23 mouse cellular contexts compared by ENCODE assay signal in genomic region chr8:94841183-94841582, GRCm38 (mm10). TPM values are rescaled to one million over a fixed set of nuclear protein-coding genes. Genes with fewer than 3 reads are reported as not detected.
DNase-seq lines count a peak whose midpoint lies in the region; ATAC-seq and TF ChIP-seq lines count a peak whose summit lies in the region.
"Had no signal": no experiment of that assay in that cellular context is flagged by ENCODE, and none has a peak within 500 bp of the region (broad histone marks: within the 10 kb centered on the region; RNA-seq: fewer than 3 reads in every experiment).

No protein-coding gene starts in this region.

- no peak overlapping the region for H3K4me2 ChIP-seq in midbrain, postnatal 0 days (ENCODE audit: low read depth, low read length, poor library complexity, severe bottlenecking)
- H3K4me2 ChIP-seq in midbrain, embryonic 13.5 days (replicated peaks), result no peak overlapping the region
- H3K4me2 ChIP-seq: forebrain, embryonic 13.5 days; heart, embryonic 11.5 days; hindbrain, embryonic 15.5 days had no signal

- H3K36me3 ChIP-seq in heart, adult 2 months (ENCODE audit: control insufficient read depth, insufficient read depth, low read length), result peaks cover 2% of the 10 kb centered on the region
- peaks cover 20% of the 10 kb centered on the region for H3K36me3 ChIP-seq in midbrain, postnatal 0 days (ENCODE audit: insufficient read depth, low read length)
- H3K36me3 ChIP-seq in midbrain, embryonic 13.5 days, result peaks cover 25% of the 10 kb centered on the region

- TF ChIP-seq EP300 in heart, adult 2 months (IDR thresholded peaks at IDR 0.05; ENCODE audit: insufficient read depth, low read depth, low read length), result no peak

- no peak overlapping the region for H3K4me3 ChIP-seq in heart, adult 2 months
- H3K4me3 ChIP-seq in layer of hippocampus, adult 2 months, result no peak overlapping the region
- H3K4me3 ChIP-seq in midbrain, postnatal 0 days (ENCODE audit: low read depth, low read length), result no peak overlapping the region
- H3K4me3 ChIP-seq in midbrain, embryonic 13.5 days (replicated peaks), result no peak overlapping the region
- H3K4me3 ChIP-seq: embryonic facial prominence, embryonic 10.5 days; forebrain, embryonic 13.5 days; hindbrain, embryonic 10.5 days; hindbrain, embryonic 15.5 days had no signal

- intact Hi-C loops in heart, adult 2 months (cut with DNase I), result no loop called here

- H3K4me1 ChIP-seq in heart, adult 2 months (ENCODE audit: control insufficient read depth, insufficient read depth, low read length), result peaks cover 2% of the 10 kb centered on the region
- H3K4me1 ChIP-seq in midbrain, postnatal 0 days (ENCODE audit: insufficient read depth, low read length), result peaks cover 6% of the 10 kb centered on the region; the same call in 1 of the 2 replicates
- H3K4me1 ChIP-seq in midbrain, embryonic 13.5 days (replicated peaks), result peaks cover 19% of the 10 kb centered on the region

- H3K79me2 ChIP-seq in heart, adult 2 months (replicated peaks; ENCODE audit: control insufficient read depth, insufficient read depth, low read length), result peaks cover 4% of the 10 kb centered on the region

- no peak overlapping the region for H3K9ac ChIP-seq in heart, adult 2 months (ENCODE audit: low read depth, low read length)
- no peak overlapping the region for H3K9ac ChIP-seq in midbrain, postnatal 0 days (replicated peaks; ENCODE audit: low read length, poor library complexity, severe bottlenecking)
- H3K9ac ChIP-seq in midbrain, embryonic 13.5 days (replicated peaks), result no peak overlapping the region
- H3K9ac ChIP-seq: forebrain, embryonic 13.5 days; hindbrain, embryonic 15.5 days had no signal

- no peaks in the 10 kb centered on the region for H3K9me3 ChIP-seq in midbrain, postnatal 0 days (ENCODE audit: low read length)
- no peaks in the 10 kb centered on the region for H3K9me3 ChIP-seq in midbrain, embryonic 13.5 days
- H3K9me3 ChIP-seq: embryonic facial prominence, embryonic 10.5 days; forebrain, embryonic 13.5 days; G1E; hindbrain, embryonic 10.5 days; hindbrain, embryonic 15.5 days had no signal

- DNase-seq in heart, adult 2 months, result no peak
- no peak for DNase-seq in heart, adult 8-10 months (ENCODE audit: low spot score)
- no peak for DNase-seq in layer of hippocampus, adult 2 months (ENCODE audit: low spot score in 2 of 2)
- no peak for DNase-seq in layer of hippocampus, adult 9-10 months (ENCODE audit: low spot score)
- DNase-seq in midbrain, postnatal 0 days (ENCODE audit: low spot score), result no peak
- no peak for DNase-seq in testis, postnatal 10 days (ENCODE audit: low spot score)
- DNase-seq: adrenal gland, adult 8-10 months; adrenal gland, postnatal 36 days; B cell, adult 2 months; cerebellum, adult 2 months; cerebellum, postnatal 10 days; gastrocnemius, postnatal 14 days had no signal

- TF ChIP-seq POLR2A in heart, adult 2 months (IDR thresholded peaks at IDR 0.05; ENCODE audit: insufficient read depth, low read depth, low read length), result no peak

- TF ChIP-seq CTCF in heart, adult 2 months (IDR thresholded peaks at IDR 0.05), result peak; percentile 40
- peak; percentile 63 for TF ChIP-seq CTCF in layer of hippocampus, adult 2 months (conservative IDR thresholded peaks at IDR 0.05)
- TF ChIP-seq CTCF in midbrain, postnatal 0 days (IDR thresholded peaks at IDR 0.05), result peak; percentile 32; the same call in 1 of the 2 replicates

- 51% methylated on average over 2 of the region's 2 CpGs for WGBS in heart, adult 2 months
- 57% methylated on average over 2 of the region's 2 CpGs for WGBS in midbrain, postnatal 0 days
- 53% methylated on average over 2 of the region's 2 CpGs for WGBS in midbrain, embryonic 13.5 days

- no peaks in the 10 kb centered on the region for H3K27me3 ChIP-seq in heart, adult 2 months (ENCODE audit: control insufficient read depth, insufficient read depth, low read length)
- no peaks in the 10 kb centered on the region for H3K27me3 ChIP-seq in midbrain, postnatal 0 days (ENCODE audit: insufficient read depth, low read length)
- no peaks in the 10 kb centered on the region for H3K27me3 ChIP-seq in midbrain, embryonic 13.5 days
- H3K27me3 ChIP-seq: forebrain, embryonic 13.5 days; hindbrain, embryonic 15.5 days had no signal

- no peak for ATAC-seq in midbrain, postnatal 0 days (ENCODE audit: low FRiP score)
- no peak for ATAC-seq in midbrain, embryonic 13.5 days
- ATAC-seq: CD4-positive, CD25-positive, alpha-beta regulatory T cell, adult 4 months; forebrain, embryonic 13.5 days; inflammation-experienced regulatory T-cells, adult 6 months had no signal

- no peak overlapping the region for H3K27ac ChIP-seq in heart, adult 2 months
- H3K27ac ChIP-seq in layer of hippocampus, adult 2 months, result no peak overlapping the region
- no peak overlapping the region for H3K27ac ChIP-seq in midbrain, postnatal 0 days (ENCODE audit: low read depth, low read length)
- H3K27ac ChIP-seq in midbrain, embryonic 13.5 days, result no peak overlapping the region
- H3K27ac ChIP-seq: embryonic facial prominence, embryonic 10.5 days; forebrain, embryonic 13.5 days; hindbrain, embryonic 10.5 days; hindbrain, embryonic 15.5 days had no signal

RNA-seq across cellular contexts. Expression of gene Ciapin1, which starts 3.0 kb away (rescaled TPM):
- total RNA-seq in heart, adult 2 months (2021), result 10 to 100 TPM; 81.9 to 98.6 TPM
- polyA plus RNA-seq in heart, adult 2 months (2012; rRNA removed), result 57.2 TPM in 2 replicates
- 10 to 100 TPM; 72.2 to 85.6 (median 78.5) TPM for total RNA-seq in heart, adult 8-10 months (2022)
- 10 to 100 TPM; 60.9 to 67.2 TPM for total RNA-seq in layer of hippocampus, adult 2 months (2021)
- 60.6 and 62.7 TPM in 2 replicates for total RNA-seq in midbrain, postnatal 0 days (2014; rRNA removed)
- polyA plus RNA-seq in midbrain, postnatal 0 days (2015; fragmentation: Nextera tagmentation; extraction: Ambion mirVana), result 162 and 164 TPM in 2 replicates
- 202 and 203 TPM in 2 replicates for polyA plus RNA-seq in midbrain, embryonic 13.5 days (2015; fragmentation: Nextera tagmentation; extraction: Ambion mirVana)

RNA-seq across cellular contexts. Expression of gene Coq9, which starts 3.1 kb away (rescaled TPM):
- total RNA-seq in heart, adult 2 months (2021), result 100 to 1,000 TPM; 545 to 681 TPM
- polyA plus RNA-seq in heart, adult 2 months (2012; rRNA removed), result 823 and 843 TPM in 2 replicates
- total RNA-seq in heart, adult 8-10 months (2022), result 100 to 1,000 TPM; 675 to 794 (median 735) TPM
- 10 to 100 TPM; 78.2 to 83.7 TPM for total RNA-seq in layer of hippocampus, adult 2 months (2021)
- 101 and 110 TPM in 2 replicates for total RNA-seq in midbrain, postnatal 0 days (2014; rRNA removed)
- 46.5 and 54.8 TPM in 2 replicates for polyA plus RNA-seq in midbrain, postnatal 0 days (2015; fragmentation: Nextera tagmentation; extraction: Ambion mirVana)
- polyA plus RNA-seq in midbrain, embryonic 13.5 days (2015; fragmentation: Nextera tagmentation; extraction: Ambion mirVana), result 56.1 and 61.6 TPM in 2 replicates

RNA-seq across cellular contexts. Expression of gene Polr2c, which starts 16.1 kb away (rescaled TPM):
- 10 to 100 TPM; 55.9 to 69.5 TPM for total RNA-seq in heart, adult 2 months (2021)
- polyA plus RNA-seq in heart, adult 2 months (2012; rRNA removed), result 142 and 198 TPM in 2 replicates
- total RNA-seq in heart, adult 8-10 months (2022), result 10 to 100 TPM; 65.4 to 71.4 (median 68.7) TPM
- total RNA-seq in layer of hippocampus, adult 2 months (2021), result 10 to 100 TPM; 69.1 to 71.4 TPM
- 62.5 and 70.5 TPM in 2 replicates for total RNA-seq in midbrain, postnatal 0 days (2014; rRNA removed)
- polyA plus RNA-seq in midbrain, postnatal 0 days (2015; fragmentation: Nextera tagmentation; extraction: Ambion mirVana), result 93.3 and 101 TPM in 2 replicates
- 133 and 140 TPM in 2 replicates for polyA plus RNA-seq in midbrain, embryonic 13.5 days (2015; fragmentation: Nextera tagmentation; extraction: Ambion mirVana)

RNA-seq across cellular contexts. Expression of gene Ccl17, which starts 30.9 kb away (rescaled TPM):
- not detected for total RNA-seq in heart, adult 2 months (2021)
- polyA plus RNA-seq in heart, adult 2 months (2012; rRNA removed), result 0.62 TPM in 1 of 2 replicates, not detected in the other
- total RNA-seq in heart, adult 8-10 months (2022), result not detected
- 1 to 10 TPM; 3.4 to 6.0 TPM for total RNA-seq in layer of hippocampus, adult 2 months (2021)
- total RNA-seq in midbrain, postnatal 0 days (2014; rRNA removed), result 8.5 TPM in 1 of 2 replicates, not detected in the other
- polyA plus RNA-seq in midbrain, postnatal 0 days (2015; fragmentation: Nextera tagmentation; extraction: Ambion mirVana), result 4.4 and 4.7 TPM in 2 replicates
- polyA plus RNA-seq in midbrain, embryonic 13.5 days (2015; fragmentation: Nextera tagmentation; extraction: Ambion mirVana), result 0.46 TPM in 1 of 2 replicates, not detected in the other
- total RNA-seq: G1E; gastrocnemius, postnatal 14 days; granulocyte monocyte progenitor cell, adult 5-6 weeks; heart, postnatal 25 days had no signal
- polyA plus RNA-seq: CD4-positive, CD25-positive, alpha-beta regulatory T cell, adult 4 months; embryonic facial prominence, embryonic 10.5 days; forebrain, embryonic 13.5 days; G1E; hindbrain, embryonic 10.5 days; inflammation-experienced regulatory T-cells, adult 6 months had no signal

RNA-seq across cellular contexts. Expression of gene Dok4, which starts 34.9 kb away (rescaled TPM):
- total RNA-seq in heart, adult 2 months (2021), result 10 to 100 TPM; 13.7 to 14.8 TPM
- polyA plus RNA-seq in heart, adult 2 months (2012; rRNA removed), result 23.0 and 36.2 TPM in 2 replicates
- total RNA-seq in heart, adult 8-10 months (2022), result 10 to 100 TPM in 3 of 4 experiments, 1 to 10 TPM in 1; 9.2 to 15.2 (median 14.8) TPM
- 10 to 100 TPM; 24.1 to 26.4 TPM for total RNA-seq in layer of hippocampus, adult 2 months (2021)
- 154 and 155 TPM in 2 replicates for total RNA-seq in midbrain, postnatal 0 days (2014; rRNA removed)
- 95.0 and 104 TPM in 2 replicates for polyA plus RNA-seq in midbrain, postnatal 0 days (2015; fragmentation: Nextera tagmentation; extraction: Ambion mirVana)
- 51.2 and 54.5 TPM in 2 replicates for polyA plus RNA-seq in midbrain, embryonic 13.5 days (2015; fragmentation: Nextera tagmentation; extraction: Ambion mirVana)
